Mouse (Mus musculus) neural tube, embryonic 14.5 days (tissue): ENCODE data around the gene Rtf2. TPM values are rescaled to one million over a fixed set of nuclear protein-coding genes. Genes with fewer than 3 reads are reported as not detected.

Experiments used
- ATAC-seq: fragments of 200-750 bp; cut with Nextera tagmentation; 2 replicates; pipeline ENCODE4 v1.8.0; 2017; ENCODE audit warnings: low read depth, mild to moderate bottlenecking, moderate TSS enrichment, moderate library complexity
- H3K27ac ChIP-seq: fragments of 300-500 bp; sonication (generic); 2 replicates; pipeline ENCODE4 v1.5.1; 2014; ENCODE audit warnings: low read depth, mild to moderate bottlenecking, control low read depth, low read length, moderate library complexity, mixed read lengths
- H3K27me3 ChIP-seq: fragments of 300-500 bp; sonication (generic); 2 replicates; pipeline ENCODE4 v1.6.1; 2014; ENCODE audit warnings: low read length; ENCODE audit not compliant: control insufficient read depth, insufficient read depth
- H3K36me3 ChIP-seq: fragments of 300-500 bp; sonication (generic); 2 replicates; pipeline ENCODE4 v1.6.1; 2014; ENCODE audit warnings: low read length, mixed read lengths; ENCODE audit not compliant: control insufficient read depth, insufficient read depth
- H3K4me1 ChIP-seq: fragments of 300-500 bp; sonication (generic); 2 replicates; pipeline ENCODE4 v1.6.1; 2014; ENCODE audit warnings: low read length; ENCODE audit not compliant: control insufficient read depth, insufficient read depth
- H3K4me2 ChIP-seq: fragments of 300-500 bp; sonication (generic); 2 replicates; pipeline ENCODE4 v1.6.1; 2014; ENCODE audit warnings: mild to moderate bottlenecking, low read depth, low read length, control low read depth
- H3K4me3 ChIP-seq: fragments of 300-500 bp; sonication (generic); 2 replicates; pipeline ENCODE4 v1.5.1; 2014; ENCODE audit warnings: low read depth, low read length, control low read depth, mixed read lengths
- H3K9ac ChIP-seq: fragments of 300-500 bp; sonication (generic); replicated peaks from 2 replicates; pipeline ENCODE4 v1.6.1; 2014; ENCODE audit warnings: low read depth, mild to moderate bottlenecking, control low read depth, low read length, mixed read lengths
- H3K9me3 ChIP-seq: fragments of 300-500 bp; sonication (generic); 2 replicates; pipeline ENCODE4 v1.6.1; 2016; ENCODE audit warnings: low read length; ENCODE audit not compliant: control insufficient read depth
- WGBS: fragments of 180-500 bp; shearing (Covaris S2); extraction: QIAGEN DNeasy Blood & Tissue Kit; methylation state at CpG from one replicate; pipeline ENCODE4 v1.1.7; 2014; 5-methylcytosine and 5-hydroxymethylcytosine counted together
- polyA plus RNA-seq: library from polyadenylated mRNA; unstranded; fragments of >200 nt; fragmentation: Nextera tagmentation; extraction: Ambion mirVana; gene quantifications from 2 replicates; pipeline ENCODE4 v1.2.1, GENCODE M21; 2014

Gene Rtf2
- polyA plus RNA-seq, 1 experiment from 2014 or later, result 94.9 TPM

DNA sequence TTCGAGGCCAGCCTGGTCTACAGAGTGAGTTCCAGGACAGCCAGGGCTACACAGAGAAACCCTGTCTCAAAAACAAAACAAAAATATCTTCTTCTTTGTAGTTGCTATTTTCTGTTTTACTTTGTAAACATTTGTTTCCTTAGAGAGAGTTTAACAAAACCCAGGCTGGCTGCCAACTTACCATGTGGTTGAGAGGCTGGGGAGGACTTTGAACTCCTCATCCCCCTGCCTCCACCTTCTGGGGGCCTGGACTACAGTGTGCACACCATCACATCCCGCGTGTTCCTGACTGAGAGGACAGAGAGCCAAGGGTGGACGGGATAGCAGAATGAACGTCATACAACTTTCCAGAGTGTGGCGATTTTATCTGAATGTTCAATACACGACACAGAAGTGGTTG, 65.8 kb downstream of the Rtf2 start:
- Histone ChIP-seq H3K4me2 (no peak overlapping the region), H3K9me3 (no peaks in the 10 kb centered on the region), H3K36me3 (no peaks in the 10 kb centered on the region), H3K27me3 (no peaks in the 10 kb centered on the region), H3K4me3 (no peak overlapping the region), H3K4me1 (no peaks in the 10 kb centered on the region), H3K9ac (no peak overlapping the region), H3K27ac (no peak overlapping the region)
- WGBS, result 89% methylated on average over 6 of the region's 7 CpGs
- ATAC-seq, result no peak

DNA sequence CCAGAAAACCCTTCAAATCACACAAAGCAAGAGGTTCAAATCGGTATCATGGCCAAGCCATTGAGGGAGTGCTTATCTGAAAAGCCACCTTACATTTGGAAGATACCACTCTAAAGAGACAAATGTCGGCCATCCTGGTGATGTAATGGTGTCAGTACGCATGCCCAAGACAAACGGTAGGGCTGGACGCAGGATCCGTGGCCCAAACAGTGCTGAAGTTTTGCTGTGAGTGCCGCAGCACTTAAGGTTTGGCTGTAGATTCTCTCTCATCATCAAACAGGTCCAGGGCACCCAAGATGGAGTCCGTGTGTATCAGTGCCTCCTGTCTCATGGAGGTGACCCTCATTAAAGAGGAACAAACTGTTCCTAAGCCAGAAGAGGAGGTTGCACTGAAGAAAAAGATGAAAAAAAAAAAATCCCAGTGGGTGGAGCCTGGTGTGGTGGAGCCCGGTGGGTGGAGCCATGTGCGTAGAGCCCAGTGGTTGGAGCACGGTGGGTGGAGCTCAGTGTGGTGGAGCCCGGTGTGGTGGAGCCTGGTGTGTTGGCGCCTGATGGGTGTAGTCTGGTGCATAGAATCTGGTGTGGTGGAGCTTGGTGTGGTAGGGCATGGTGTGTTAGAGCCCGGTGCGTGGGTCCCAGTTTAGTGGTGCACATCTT, 69.8 kb downstream of the Rtf2 start:
- 90% methylated on average over 15 of the region's 15 CpGs for WGBS
- ATAC-seq, result no peak

DNA sequence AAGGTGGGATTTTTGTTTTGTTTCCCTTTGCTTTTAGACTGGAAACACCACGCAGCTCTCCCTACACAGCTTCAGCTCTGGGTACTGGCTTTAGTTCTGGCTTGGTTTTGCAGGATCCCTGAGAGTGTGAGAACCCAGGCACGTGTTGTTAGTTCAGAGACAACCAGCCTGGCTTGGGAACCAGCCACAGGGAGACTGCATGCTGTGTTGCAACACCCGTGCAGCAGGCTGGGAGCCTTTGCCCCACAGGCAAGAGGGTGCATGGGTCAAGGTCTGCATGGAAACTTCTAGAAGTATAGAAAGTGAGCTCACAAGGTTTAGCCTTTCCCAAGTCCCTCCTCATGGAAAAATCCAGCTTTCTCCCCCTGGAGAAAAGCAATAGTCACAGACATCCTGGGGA, 70.5 kb downstream of the Rtf2 start:
- ATAC-seq, result no peak
- no peaks in the 10 kb centered on the region for H3K9me3 ChIP-seq
- no peak overlapping the region for H3K27ac ChIP-seq
- no peak overlapping the region for H3K9ac ChIP-seq
- no peak overlapping the region for H3K4me2 ChIP-seq
- WGBS, result 60% methylated on average over 3 of the region's 3 CpGs
- H3K36me3 ChIP-seq, result no peaks in the 10 kb centered on the region
- H3K4me1 ChIP-seq, result no peaks in the 10 kb centered on the region
- no peak overlapping the region for H3K4me3 ChIP-seq
- no peaks in the 10 kb centered on the region for H3K27me3 ChIP-seq

More for the DNA sequence above, 69.8 kb downstream of the Rtf2 start:
- Histone ChIP-seq H3K4me3 (no peak overlapping the region), H3K9ac (no peak overlapping the region), H3K27ac (no peak overlapping the region), H3K27me3 (no peaks in the 10 kb centered on the region), H3K4me2 (no peak overlapping the region), H3K9me3 (no peaks in the 10 kb centered on the region), H3K4me1 (no peaks in the 10 kb centered on the region), H3K36me3 (no peaks in the 10 kb centered on the region)

DNA sequence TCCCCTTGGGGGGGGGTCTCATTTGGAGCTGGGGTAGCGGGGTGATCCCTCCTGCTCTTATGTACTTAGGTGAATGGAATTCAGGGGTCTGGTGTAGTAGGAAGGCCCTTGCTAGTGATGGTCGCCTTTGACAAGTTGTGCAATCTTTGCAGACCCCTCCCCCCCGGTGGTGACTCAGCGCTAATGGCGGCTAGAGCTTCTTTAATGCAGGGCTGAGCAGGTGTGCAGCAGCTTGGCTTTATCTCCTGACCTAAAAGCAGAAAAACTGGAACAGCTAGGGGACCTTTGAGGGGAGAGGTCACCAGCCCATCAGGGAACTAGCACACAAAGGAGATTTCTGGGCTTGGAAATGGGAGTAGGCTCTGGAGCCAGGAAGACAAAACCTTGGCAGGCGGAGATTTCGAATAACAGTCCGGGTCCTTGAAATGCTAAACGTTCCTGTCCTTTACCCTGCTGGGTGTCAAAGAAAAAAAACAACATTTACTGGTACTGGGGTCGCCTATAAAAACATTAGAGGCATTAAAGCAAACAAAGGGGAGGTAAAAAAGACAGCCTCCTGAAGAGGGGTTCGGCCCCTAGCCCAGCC, 76.1 kb downstream of the Rtf2 start:
- no peak overlapping the region for H3K4me2 ChIP-seq
- no peaks in the 10 kb centered on the region for H3K27me3 ChIP-seq
- H3K9me3 ChIP-seq, result no peaks in the 10 kb centered on the region
- H3K4me1 ChIP-seq, result no peaks in the 10 kb centered on the region
- H3K27ac ChIP-seq, result no peak overlapping the region
- no peak overlapping the region for H3K4me3 ChIP-seq
- H3K9ac ChIP-seq, result no peak overlapping the region
- no peak for ATAC-seq
- H3K36me3 ChIP-seq, result no peaks in the 10 kb centered on the region
- WGBS, result 11% methylated on average over 11 of the region's 11 CpGs

Other genes starting within 250 kb of the Rtf2 start
- gene Mc3r, start 192.1 kb upstream of the Rtf2 start, polyA plus RNA-seq, result 0.12 TPM in 1 of 2 replicates, not detected in the other
- gene Fam210b, start 95.0 kb upstream of the Rtf2 start, polyA plus RNA-seq, result 15.2 and 23.5 TPM in 2 replicates
- gene Aurka, start 70.0 kb upstream of the Rtf2 start, polyA plus RNA-seq, result 8.4 and 11.9 TPM in 2 replicates
- 24.5 and 28.6 TPM in 2 replicates for gene Cstf1, start 69.9 kb upstream of the Rtf2 start, polyA plus RNA-seq
- gene Cass4, start 46.8 kb upstream of the Rtf2 start, polyA plus RNA-seq, result 0.16 and 0.36 TPM in 2 replicates
- gene Gcnt7, start 18.0 kb downstream of the Rtf2 start, polyA plus RNA-seq, result 0.80 and 1.2 TPM in 2 replicates
- gene Fam209, start 32.0 kb downstream of the Rtf2 start, polyA plus RNA-seq, result 0.82 TPM in 1 of 2 replicates, not detected in the other
- gene Tfap2c, start 109.0 kb downstream of the Rtf2 start, polyA plus RNA-seq, result 0.09 and 0.18 TPM in 2 replicates